Mouse (Mus musculus) embryonic facial prominence, embryonic 10.5 days (tissue): ENCODE measurements at regions not wholly inside any gene's neighbourhood (a gene's known extent, or its start where the extent isn't known, plus 50 kb on each side); places are given as distances from the start of the nearest gene placed in this dataset.
A peak's percentile ranks its signal among the peaks of the same experiment; 100 is the strongest.

Experiments used
- DNase-seq: peaks from one replicate; pipeline ENCODE4 v3.0.0-alpha.2; 2017; ENCODE audit warnings: low spot score
- H3K27ac ChIP-seq: fragments of 300-500 bp; sonication (generic); replicated peaks from 2 replicates; pipeline ENCODE4 v1.5.1; 2016; ENCODE audit warnings: mild to moderate bottlenecking
- H3K27me3 ChIP-seq: fragments of 300-500 bp; sonication (generic); replicated peaks from 2 replicates; pipeline ENCODE4 v1.6.1; 2016; ENCODE audit warnings: low read depth, mild to moderate bottlenecking; ENCODE audit not compliant: poor library complexity, severe bottlenecking
- H3K36me3 ChIP-seq: fragments of 300-500 bp; sonication (generic); replicated peaks from 2 replicates; pipeline ENCODE4 v1.6.1; 2016; ENCODE audit warnings: mild to moderate bottlenecking, moderate library complexity
- H3K4me1 ChIP-seq: fragments of 300-500 bp; sonication (generic); 2 replicates; pipeline ENCODE4 v1.6.1; 2016
- H3K4me3 ChIP-seq: fragments of 300-500 bp; sonication (generic); 2 replicates; pipeline ENCODE4 v1.5.1; 2016; ENCODE audit warnings: mild to moderate bottlenecking, moderate library complexity
- H3K9me3 ChIP-seq: fragments of 300-500 bp; sonication (generic); 2 replicates; pipeline ENCODE4 v1.6.1; 2016; ENCODE audit warnings: mild to moderate bottlenecking
- WGBS: fragments of 180-500 bp; shearing (Covaris S2); methylation state at CpG from one replicate; pipeline ENCODE4 v1.1.7; 2016; 5-methylcytosine and 5-hydroxymethylcytosine counted together

- Histone ChIP-seq H3K4me3 (no peak overlapping the region), H3K4me1 (peaks cover 34% of the 10 kb centered on the region), H3K27ac (no peak overlapping the region), H3K27me3 (peaks cover 66% of the 10 kb centered on the region), H3K36me3 (no peaks in the 10 kb centered on the region), H3K9me3 (no peaks in the 10 kb centered on the region)
- DNase-seq = no peak
- 73% methylated on average over 13 of the region's 13 CpGs for whole genome bisulfite sequencing
These were observed 87.9 kb downstream of the Foxb1 start for GRCm38 (mm10) chr9:69672657-69673462.

- H3K9me3 ChIP-seq = no peaks in the 10 kb centered on the region
- peak; percentile 20 for DNase-seq
- no peaks in the 10 kb centered on the region for H3K36me3 ChIP-seq
- H3K27me3 ChIP-seq = peaks cover 83% of the 10 kb centered on the region
- peak overlapping the region; percentile 47 for H3K4me3 ChIP-seq
- peaks cover 34% of the 10 kb centered on the region for H3K4me1 ChIP-seq
- no peak overlapping the region for H3K27ac ChIP-seq
- 2% methylated on average over 18 of the region's 18 CpGs for WGBS
These were observed 89.5 kb downstream of the Foxb1 start for GRCm38 (mm10) chr9:69671199-69671598.

DNA sequence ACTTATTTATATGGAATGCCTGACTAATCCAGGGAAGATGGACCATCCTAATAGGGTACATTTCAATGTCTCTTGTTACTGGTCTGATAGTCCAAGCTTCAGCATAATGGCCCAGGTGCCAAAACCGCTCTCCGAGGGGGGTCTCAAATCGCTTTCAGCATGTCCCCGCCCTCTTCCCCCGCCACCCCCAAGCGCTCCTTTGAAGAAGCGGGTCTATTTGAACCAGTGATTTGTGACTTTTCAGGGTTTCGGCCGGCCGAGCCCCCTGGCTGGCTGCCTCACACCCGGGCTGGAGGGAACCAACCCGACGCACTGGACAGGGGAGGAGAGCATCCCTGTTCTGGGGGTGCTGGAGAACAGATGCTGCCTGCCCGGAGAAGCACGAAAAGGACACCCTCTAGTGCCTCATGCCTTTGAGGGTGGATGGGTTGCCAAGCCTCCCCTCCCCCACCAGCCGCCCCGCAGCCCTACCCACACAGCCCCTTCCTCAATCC lies 90.1 kb downstream of the Foxb1 start:
- peaks cover 34% of the 10 kb centered on the region for H3K4me1 ChIP-seq
- peak; percentile 58 for DNase-seq
- H3K27ac ChIP-seq = no peak overlapping the region
- peak overlapping the region; percentile 47 for H3K4me3 ChIP-seq
- WGBS = 0% methylated on average over 17 of the region's 17 CpGs
- no peaks in the 10 kb centered on the region for H3K36me3 ChIP-seq
- peaks cover 89% of the 10 kb centered on the region for H3K27me3 ChIP-seq
- H3K9me3 ChIP-seq = no peaks in the 10 kb centered on the region

DNA sequence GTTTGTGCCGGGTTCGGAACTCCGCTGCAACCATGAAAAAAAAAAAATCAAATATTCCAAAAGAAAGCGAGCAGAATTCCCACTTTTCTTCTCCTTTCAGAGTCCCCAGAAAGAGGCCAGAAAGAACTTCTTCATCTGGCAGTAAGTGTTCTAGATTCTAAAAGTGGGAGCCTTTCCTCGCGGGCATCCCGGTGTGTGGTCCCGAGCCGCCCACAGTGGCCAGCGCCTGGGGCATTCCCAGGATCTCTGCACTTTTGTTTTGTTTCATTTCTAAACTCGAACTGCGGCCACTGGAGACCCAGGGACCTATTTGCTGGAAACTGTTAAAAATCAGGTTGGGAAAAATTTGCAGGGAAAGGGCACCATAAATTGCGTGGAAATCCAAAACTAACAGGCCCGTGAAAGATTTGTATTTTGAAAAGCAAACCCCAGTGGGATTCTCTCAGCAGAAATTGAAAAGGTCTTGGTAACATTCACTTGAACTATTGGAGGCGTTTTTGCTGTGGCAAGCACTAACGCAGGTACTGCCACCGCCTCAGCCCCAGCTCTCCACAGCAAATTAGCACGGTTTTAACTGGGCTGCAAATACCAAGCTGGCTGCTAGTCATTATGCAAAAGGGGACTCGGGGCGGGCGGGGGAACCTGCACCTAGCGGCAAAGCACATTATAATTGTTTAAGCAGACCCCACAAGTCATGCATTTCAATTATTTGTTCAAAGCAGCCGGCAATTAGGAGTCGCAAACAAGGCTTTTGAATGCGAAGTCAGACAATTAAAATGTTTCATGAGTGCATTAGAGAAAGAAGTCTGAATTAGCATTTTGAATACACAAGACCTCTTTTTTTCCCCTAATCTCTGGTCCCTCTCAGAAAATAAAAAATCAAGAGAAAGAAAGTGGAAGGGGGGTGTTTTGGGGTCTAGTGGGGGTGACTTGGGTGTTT lies 90.9 kb downstream of the Foxb1 start:
- peak; percentile 52 for DNase-seq
- WGBS = 1% methylated on average over 25 of the region's 25 CpGs
- H3K36me3 ChIP-seq = no peaks in the 10 kb centered on the region
- no peak overlapping the region for H3K27ac ChIP-seq
- H3K9me3 ChIP-seq = no peaks in the 10 kb centered on the region
- H3K27me3 ChIP-seq = peaks cover 93% of the 10 kb centered on the region
- H3K4me1 ChIP-seq = peaks cover 34% of the 10 kb centered on the region
- H3K4me3 ChIP-seq = peak overlapping the region; percentile 47

GRCm38 (mm10) chr9:69668475-69669090 lies 92.2 kb downstream of the Foxb1 start:
- H3K4me3 ChIP-seq = no peak overlapping the region
- no peak for DNase-seq
- WGBS = 2% methylated on average over 9 of the region's 9 CpGs
- H3K4me1 ChIP-seq = peaks cover 30% of the 10 kb centered on the region
- peaks cover 83% of the 10 kb centered on the region for H3K27me3 ChIP-seq
- no peaks in the 10 kb centered on the region for H3K9me3 ChIP-seq
- H3K27ac ChIP-seq = no peak overlapping the region
- H3K36me3 ChIP-seq = no peaks in the 10 kb centered on the region

GRCm38 (mm10) chr9:69667064-69667533 lies 93.6 kb downstream of the Foxb1 start:
- H3K4me3 ChIP-seq = no peak overlapping the region
- no peak for DNase-seq
- peaks cover 69% of the 10 kb centered on the region for H3K27me3 ChIP-seq
- no peaks in the 10 kb centered on the region for H3K9me3 ChIP-seq
- WGBS = 69% methylated on average over 7 of the region's 7 CpGs
- H3K27ac ChIP-seq = no peak overlapping the region
- peaks cover 28% of the 10 kb centered on the region for H3K4me1 ChIP-seq
- H3K36me3 ChIP-seq = no peaks in the 10 kb centered on the region

DNA sequence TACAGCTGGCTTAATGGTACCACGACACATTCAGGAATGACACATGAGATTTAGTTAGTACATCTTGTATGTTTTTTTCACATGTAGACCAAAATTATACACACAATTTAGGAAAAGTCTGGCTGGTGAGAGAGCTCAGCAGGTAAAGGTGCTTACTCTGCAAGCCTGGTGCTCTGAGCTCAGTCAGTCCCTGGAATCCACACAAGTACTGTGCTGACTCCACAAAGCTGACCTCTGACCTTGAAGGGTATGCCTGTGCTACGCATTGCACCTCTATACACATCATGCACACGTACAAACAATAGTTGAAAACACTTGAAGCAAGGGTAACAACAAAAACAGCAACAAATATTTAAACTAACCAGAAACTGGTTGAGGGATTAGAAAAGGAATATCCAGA lies 96.5 kb downstream of the Foxb1 start:
- Histone ChIP-seq H3K4me3 (no peak overlapping the region), H3K4me1 (peaks cover 7% of the 10 kb centered on the region), H3K27ac (no peak overlapping the region), H3K27me3 (peaks cover 40% of the 10 kb centered on the region), H3K9me3 (no peaks in the 10 kb centered on the region), H3K36me3 (no peaks in the 10 kb centered on the region)
- DNase-seq = no peak
- 78% methylated on average over 3 of the region's 3 CpGs for WGBS

GRCm38 (mm10) chr9:69662394-69662793 lies 98.3 kb downstream of the Foxb1 start:
- H3K36me3 ChIP-seq = no peaks in the 10 kb centered on the region
- no peak for DNase-seq
- H3K4me1 ChIP-seq = 0 out of 2 replicates have a peak, but pooled peaks cover 2% of the 10 kb centered on the region
- H3K9me3 ChIP-seq = no peaks in the 10 kb centered on the region
- H3K4me3 ChIP-seq = no peak overlapping the region
- H3K27ac ChIP-seq = no peak overlapping the region
- peaks cover 22% of the 10 kb centered on the region for H3K27me3 ChIP-seq
- WGBS = 42% methylated on average over 5 of the region's 5 CpGs

- Histone ChIP-seq H3K27me3 (no peaks in the 10 kb centered on the region; the same call in 1 of the 2 replicates), H3K9me3 (no peaks in the 10 kb centered on the region), H3K4me3 (no peak overlapping the region), H3K4me1 (0 out of 2 replicates have a peak, but pooled peaks cover 2% of the 10 kb centered on the region), H3K36me3 (no peaks in the 10 kb centered on the region), H3K27ac (no peak overlapping the region)
- DNase-seq = no peak
- WGBS = 91% methylated on average over 4 of the region's 4 CpGs
These were observed 102.5 kb downstream of the Foxb1 start for GRCm38 (mm10) chr9:69658276-69658675.

- 0 out of 2 replicates have a peak, but pooled peaks cover 2% of the 10 kb centered on the region for H3K4me1 ChIP-seq
- no peak for DNase-seq
These were observed 104.7 kb downstream of the Foxb1 start for GRCm38 (mm10) chr9:69656053-69656452.

DNA sequence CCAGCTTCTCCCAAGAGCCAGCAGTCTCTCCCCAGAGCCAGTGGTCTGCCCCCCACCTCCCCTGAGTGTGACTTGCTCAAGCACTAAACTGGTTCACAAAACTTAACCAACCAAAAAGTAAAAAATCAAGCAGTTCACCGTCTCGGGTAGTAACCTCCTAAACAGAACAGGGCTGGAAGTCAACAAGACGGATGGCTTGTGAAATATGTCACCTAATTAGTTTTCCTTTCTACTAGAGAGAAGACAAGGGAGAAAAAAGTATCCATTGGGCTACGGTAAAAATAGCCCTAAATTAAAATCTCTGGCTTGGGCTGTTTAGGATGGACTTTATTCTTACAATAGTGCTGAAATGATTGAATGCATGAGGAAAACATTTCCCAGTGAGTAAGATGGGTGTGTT lies 108.6 kb downstream of the Foxb1 start:
- Histone ChIP-seq H3K27ac (no peak overlapping the region), H3K36me3 (no peaks in the 10 kb centered on the region), H3K27me3 (no peaks in the 10 kb centered on the region), H3K4me1 (no peaks in the 10 kb centered on the region), H3K9me3 (no peaks in the 10 kb centered on the region), H3K4me3 (no peak overlapping the region)
- no peak for DNase-seq
- 87% methylated on average over 4 of the region's 4 CpGs for whole genome bisulfite sequencing

More at GRCm38 (mm10) chr9:69656053-69656452, 104.7 kb downstream of the Foxb1 start:
- H3K9me3 ChIP-seq = no peaks in the 10 kb centered on the region
- no peaks in the 10 kb centered on the region for H3K36me3 ChIP-seq
- no peak overlapping the region for H3K27ac ChIP-seq
- no peak overlapping the region for H3K4me3 ChIP-seq
- no peaks in the 10 kb centered on the region for H3K27me3 ChIP-seq
- WGBS = 77% methylated on average over 6 of the region's 6 CpGs

DNA sequence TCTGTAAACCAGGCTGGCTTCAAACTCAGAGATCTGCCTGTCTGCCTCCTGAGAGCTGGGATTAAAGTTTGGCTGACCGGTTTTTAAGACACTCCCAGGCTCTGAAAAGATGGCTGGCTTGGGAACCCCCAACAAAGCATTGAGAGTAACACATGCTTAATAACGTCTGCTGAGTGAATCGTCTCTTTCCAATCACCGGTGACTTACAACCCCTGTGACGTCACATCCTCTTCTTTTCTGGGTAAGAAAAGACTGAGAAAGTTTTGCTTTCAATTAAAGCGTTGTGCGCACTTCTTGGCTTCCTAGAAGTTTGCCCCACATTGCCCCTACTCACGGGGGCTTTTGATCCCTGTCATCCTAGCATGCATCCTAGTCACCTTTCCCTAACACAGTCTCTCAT lies 109.1 kb downstream of the Foxb1 start:
- H3K4me3 ChIP-seq = no peak overlapping the region
- H3K36me3 ChIP-seq = no peaks in the 10 kb centered on the region
- no peaks in the 10 kb centered on the region for H3K27me3 ChIP-seq
- 76% methylated on average over 8 of the region's 8 CpGs for WGBS
- H3K4me1 ChIP-seq = no peaks in the 10 kb centered on the region
- no peak for DNase-seq
- H3K27ac ChIP-seq = no peak overlapping the region
- no peaks in the 10 kb centered on the region for H3K9me3 ChIP-seq
